Mouse (Mus musculus): ENCODE results near the gene Zdhhc16.
A peak's percentile ranks its signal among the peaks of the same experiment; 100 is the strongest.

Gene Zdhhc16

GRCm38 (mm10) chr19:41933179-41934086, at the start of gene Zdhhc16, which contains the start of gene Exosc1:
TSS of gene Zdhhc16 (plus strand) at chr19:41933480.
TSS of gene Exosc1 (minus strand) at chr19:41933423.
- DNase-seq, result peak; percentile 97 to 98

- DNase-seq, result no peak
Observed at GRCm38 (mm10) chr19:41883882-41884281, 49.4 kb upstream of the Zdhhc16 start.

DNA sequence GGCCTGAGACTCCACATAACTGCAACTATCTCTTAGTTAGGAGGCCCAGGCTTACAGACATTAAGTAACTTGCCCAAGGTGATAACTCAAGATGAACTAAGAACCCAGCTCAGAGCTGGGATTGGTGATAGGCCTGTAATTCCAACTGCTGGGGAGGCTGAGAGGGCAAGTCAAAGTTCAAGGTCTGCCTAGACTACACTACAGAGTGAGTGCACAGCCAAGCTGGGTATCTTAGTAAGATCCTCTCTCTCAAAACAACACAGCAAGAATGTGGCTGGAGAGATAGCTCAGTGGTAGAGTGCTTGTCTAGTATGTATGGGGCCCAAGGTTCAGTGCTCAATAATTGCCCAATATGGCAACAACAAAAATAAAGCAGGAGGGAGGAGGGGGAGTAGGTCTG, 45.1 kb upstream of the Zdhhc16 start:
- no peak for DNase-seq

- DNase-seq, result no peak
Observed at GRCm38 (mm10) chr19:41894959-41895358, 38.3 kb upstream of the Zdhhc16 start.

DNA sequence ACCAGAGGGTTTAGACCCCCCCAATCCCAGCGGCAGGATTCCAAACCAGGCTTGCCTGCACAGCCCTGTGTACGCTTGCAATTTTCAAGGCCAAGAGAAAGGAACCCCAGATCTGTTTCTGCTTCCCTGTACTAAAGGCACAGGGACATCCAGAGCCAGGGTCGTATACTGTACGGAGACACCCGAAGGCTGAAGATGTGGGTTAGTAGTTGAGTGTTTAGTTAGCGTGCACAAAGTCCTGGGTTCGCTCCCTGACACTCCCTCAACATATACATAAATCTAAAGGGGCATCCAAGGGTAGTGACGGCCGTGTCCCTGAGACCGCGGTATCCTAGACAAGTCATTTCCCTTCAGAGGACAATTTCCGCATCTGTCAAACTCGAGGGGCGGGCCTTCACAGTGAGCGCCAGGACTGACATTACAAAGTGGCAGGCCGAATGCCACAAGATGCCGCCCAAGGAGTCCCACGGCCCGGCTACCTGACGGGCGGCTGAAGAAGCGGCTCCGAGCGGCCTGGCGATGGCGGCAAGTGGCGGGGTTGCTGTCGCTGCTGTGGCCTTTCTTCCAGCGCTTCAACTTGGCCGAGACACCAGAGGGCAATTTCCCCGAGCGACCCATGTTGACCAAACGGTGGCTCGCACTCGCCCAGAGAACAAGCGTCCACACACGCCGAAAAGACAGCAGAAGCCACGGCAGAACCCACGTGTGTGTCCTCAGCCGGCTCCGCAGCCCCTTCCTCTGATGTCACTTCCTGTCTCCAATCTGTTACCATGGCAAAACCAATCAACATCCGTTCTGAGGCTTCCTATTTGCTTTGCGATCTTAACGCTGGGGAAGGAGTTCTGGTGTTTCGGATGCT, 37.6 kb upstream of the Zdhhc16 start, which contains the start of gene Rrp12:
TSS of gene Rrp12 (minus strand) at position 714 of the 859 bp plus-strand sequence.
- peak; percentile 49 to 76 for DNase-seq

DNA sequence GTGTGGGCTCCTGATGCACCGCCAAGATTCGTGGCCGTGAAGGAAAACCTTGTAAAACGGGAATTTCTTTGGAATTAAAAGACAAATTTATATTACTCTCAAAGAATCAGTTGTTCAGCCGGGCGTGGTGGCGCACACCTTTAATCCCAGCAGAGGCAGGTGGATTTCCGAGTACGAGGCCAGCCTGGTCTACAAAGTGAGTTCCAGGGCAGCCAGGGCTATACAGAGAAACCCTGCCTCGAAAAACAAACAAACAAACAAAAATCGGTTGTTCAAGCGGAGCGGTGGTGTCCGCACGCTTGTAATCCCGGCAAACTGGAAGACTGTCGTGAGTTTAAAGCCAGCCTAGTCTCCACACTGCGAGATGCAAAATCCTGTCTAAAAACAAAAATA, 37.0 kb upstream of the Zdhhc16 start:
- DNase-seq, result no peak

- DNase-seq, result no peak
Observed at GRCm38 (mm10) chr19:41898860-41899259, 34.4 kb upstream of the Zdhhc16 start.

GRCm38 (mm10) chr19:41900495-41901090, 32.7 kb upstream of the Zdhhc16 start:
- DNase-seq, result no peak

GRCm38 (mm10) chr19:41901696-41902095, 31.6 kb upstream of the Zdhhc16 start:
- DNase-seq, result peak; percentile 40 to 45

- DNase-seq, result no peak
Observed at GRCm38 (mm10) chr19:41902848-41903593, 30.3 kb upstream of the Zdhhc16 start.

DNA sequence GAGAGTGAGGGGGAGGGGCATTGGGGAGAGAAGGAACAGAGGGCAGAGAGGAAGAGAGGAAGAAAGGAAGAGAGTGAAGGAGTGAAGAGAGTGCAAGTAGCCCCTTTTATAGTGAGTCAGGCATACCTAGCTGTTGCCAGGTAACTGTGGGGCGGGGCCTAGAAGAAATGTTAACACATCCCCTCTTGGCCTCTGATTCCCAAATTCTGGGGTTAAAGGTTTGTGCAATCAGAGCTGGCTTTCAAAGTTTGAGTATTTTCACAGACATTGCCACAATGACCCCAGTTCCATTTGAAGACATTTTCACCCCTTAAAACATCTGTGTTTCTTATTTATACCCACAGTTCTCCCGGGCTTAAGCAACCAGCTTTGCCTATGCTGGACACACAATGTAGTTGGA, 28.0 kb upstream of the Zdhhc16 start:
- no peak for DNase-seq

- DNase-seq, result no peak
Observed at GRCm38 (mm10) chr19:41906311-41907078, 26.8 kb upstream of the Zdhhc16 start.

DNA sequence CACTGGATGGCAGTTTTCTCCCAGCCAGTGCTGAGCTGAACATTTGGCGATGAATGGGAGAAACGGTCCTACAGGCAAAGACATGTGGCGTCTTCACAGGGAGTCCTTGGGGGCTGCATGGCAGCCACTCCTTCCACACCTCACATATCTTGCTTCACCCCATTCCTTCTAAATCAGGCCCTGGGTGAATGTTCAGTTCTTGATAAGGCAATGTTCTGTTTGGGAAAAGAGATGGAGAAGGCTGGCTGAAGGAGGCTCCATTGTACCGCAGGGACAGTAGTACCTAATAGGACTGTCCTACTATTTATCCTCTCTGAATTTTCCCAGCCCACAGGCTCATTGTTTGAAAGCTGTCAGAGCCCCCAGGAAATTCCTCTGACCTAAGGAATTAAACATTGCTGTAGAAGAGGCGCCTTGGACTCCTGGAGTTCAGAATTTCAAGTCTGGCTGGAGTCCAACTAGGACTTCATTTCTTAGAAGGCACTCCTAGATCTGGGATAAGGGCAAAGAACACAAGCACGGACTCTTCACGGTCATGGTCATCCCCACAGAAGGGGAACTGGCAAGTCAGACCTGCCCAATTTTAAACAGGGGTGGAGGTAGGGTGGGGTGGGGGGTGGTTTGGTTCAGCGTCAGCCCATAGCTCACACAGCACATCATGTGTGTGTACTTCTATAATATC, 26.1 kb upstream of the Zdhhc16 start:
- no peak for DNase-seq

GRCm38 (mm10) chr19:41908736-41909135, 24.5 kb upstream of the Zdhhc16 start:
- DNase-seq, result no peak

- DNase-seq, result no peak
Observed at GRCm38 (mm10) chr19:41910396-41910795, 22.9 kb upstream of the Zdhhc16 start.

- DNase-seq, result peak; percentile 95 to 96
Observed at GRCm38 (mm10) chr19:41911178-41912073, 21.9 kb upstream of the Zdhhc16 start, which contains the start of gene Pgam1. TSS of gene Pgam1 (plus strand) at chr19:41911923.

DNA sequence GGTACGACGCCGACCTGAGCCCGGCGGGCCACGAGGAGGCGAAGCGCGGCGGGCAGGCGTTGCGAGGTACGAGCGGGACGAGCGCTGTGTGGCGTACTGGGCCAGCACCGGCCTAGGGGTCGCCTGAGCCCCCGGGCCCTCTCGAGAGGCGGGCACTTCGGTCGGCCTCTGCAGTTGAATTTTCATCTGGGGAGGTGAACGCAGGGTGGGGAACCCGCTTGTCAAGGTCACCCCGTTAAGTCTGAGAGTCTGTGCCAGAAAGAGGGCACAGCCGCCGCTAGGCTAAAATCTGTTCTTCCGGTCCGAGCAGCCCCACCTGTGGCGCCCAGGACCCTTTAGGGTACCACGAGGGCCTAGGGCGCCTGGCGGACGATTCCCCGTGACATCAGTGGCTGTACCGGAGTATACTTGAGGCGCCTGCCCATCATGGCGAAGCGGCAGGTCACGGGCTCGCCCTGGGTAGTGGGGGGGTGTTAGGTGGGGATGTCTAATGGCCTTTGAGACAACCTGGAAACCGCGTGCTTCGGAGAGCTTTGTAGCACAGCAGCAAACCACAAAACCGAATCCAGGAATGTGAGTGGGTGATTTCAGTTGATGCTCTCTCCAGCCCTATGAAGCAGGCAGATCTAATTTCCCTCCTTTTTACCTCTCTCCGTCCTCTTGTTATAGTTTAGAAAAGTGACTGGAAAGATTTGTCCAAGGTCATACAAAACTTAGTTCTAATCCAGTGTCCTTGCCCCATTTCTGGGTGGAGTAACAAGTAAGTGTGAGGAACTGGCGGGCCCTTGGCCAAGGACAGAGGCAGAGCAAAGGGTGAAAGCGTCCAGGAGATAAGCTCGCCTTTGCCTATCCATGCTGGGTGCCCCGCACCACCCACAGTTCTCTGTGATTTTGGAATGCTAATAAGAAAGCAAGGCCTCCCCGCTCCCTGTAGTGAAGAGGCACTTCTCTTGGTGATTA, 20.9 kb upstream of the Zdhhc16 start:
- DNase-seq, result peak; percentile 47 to 50

All from thymus, adult 18-20 months (tissue).